Mouse (Mus musculus) midbrain, embryonic 10.5 days (tissue): ENCODE results near the gene Pgpep1l. TPM values are rescaled to one million over a fixed set of nuclear protein-coding genes. Genes with fewer than 3 reads are reported as not detected.

Experiments
- DNase-seq: peaks from one replicate; pipeline ENCODE4 v3.0.0-alpha.2; 2017; ENCODE audit warnings: low spot score
- H3K27ac ChIP-seq: fragments of 300-500 bp; sonication (generic); replicated peaks from 2 replicates; pipeline ENCODE4 v1.5.1; 2016; ENCODE audit warnings: mild to moderate bottlenecking
- H3K27me3 ChIP-seq: fragments of 300-500 bp; sonication (generic); 2 replicates; pipeline ENCODE4 v1.6.1; 2016; ENCODE audit warnings: low read depth, mild to moderate bottlenecking; ENCODE audit not compliant: poor library complexity, severe bottlenecking
- H3K36me3 ChIP-seq: fragments of 300-500 bp; sonication (generic); 2 replicates; pipeline ENCODE4 v1.6.1; 2016; ENCODE audit warnings: mild to moderate bottlenecking, moderate library complexity
- H3K4me1 ChIP-seq: fragments of 300-500 bp; sonication (generic); 2 replicates; pipeline ENCODE4 v1.6.1; 2016
- H3K4me3 ChIP-seq: fragments of 300-500 bp; sonication (generic); 2 replicates; pipeline ENCODE4 v1.5.1; 2016; ENCODE audit warnings: mild to moderate bottlenecking, moderate library complexity
- H3K9me3 ChIP-seq: fragments of 300-500 bp; sonication (generic); replicated peaks from 2 replicates; pipeline ENCODE4 v1.6.1; 2016; ENCODE audit warnings: mild to moderate bottlenecking
- WGBS: fragments of 180-500 bp; shearing (Covaris S2); methylation state at CpG from one replicate; pipeline ENCODE4 v1.1.7; 2016; 5-methylcytosine and 5-hydroxymethylcytosine counted together
- polyA plus RNA-seq: library from polyadenylated mRNA; unstranded; fragments of >200 nt; fragmentation: Nextera tagmentation; extraction: Ambion mirVana; gene quantifications from 2 replicates; pipeline ENCODE4 v1.2.1, GENCODE M21; 2016

Pgpep1l gene
- polyA plus RNA-seq, result not detected in 2 replicates

DNA sequence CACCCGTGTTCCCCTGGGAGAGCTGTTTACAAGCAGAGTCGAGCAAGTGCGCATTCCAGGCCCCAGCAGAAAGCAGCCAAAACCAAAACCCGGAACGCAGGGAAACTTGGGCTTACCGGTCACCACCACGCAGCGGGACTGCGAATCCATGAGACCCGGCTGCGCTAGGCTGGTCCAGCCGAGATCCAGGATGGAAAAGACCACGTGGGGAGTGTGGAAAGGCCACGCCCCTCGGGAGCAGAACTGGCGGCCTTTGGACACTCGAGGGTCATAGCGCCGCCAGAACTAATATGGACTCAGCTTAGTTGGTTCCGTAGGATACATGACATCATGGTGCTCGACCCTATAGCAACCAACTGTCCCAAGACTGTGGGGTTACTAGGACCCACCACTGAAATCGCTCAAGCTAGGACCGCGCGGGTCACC, at the start of gene Pgpep1l:
Gene Pgpep1l (minus strand): TSS at position 206 of the 426 bp plus-strand sequence.
- H3K4me3 ChIP-seq, result peak within 1 kb of the TSS; percentile 48
- H3K4me1 ChIP-seq, result peaks cover 14% of the 10 kb centered on the region
- WGBS, result 7% methylated on average over 25 of the region's 25 CpGs
- H3K27me3 ChIP-seq, result peaks cover 29% of the 10 kb centered on the region
- no peak within 1 kb of the TSS for H3K27ac ChIP-seq
- H3K9me3 ChIP-seq, result no peaks in the 10 kb centered on the region
- no peaks in the 10 kb centered on the region for H3K36me3 ChIP-seq
- peak; percentile 45 for DNase-seq

DNA sequence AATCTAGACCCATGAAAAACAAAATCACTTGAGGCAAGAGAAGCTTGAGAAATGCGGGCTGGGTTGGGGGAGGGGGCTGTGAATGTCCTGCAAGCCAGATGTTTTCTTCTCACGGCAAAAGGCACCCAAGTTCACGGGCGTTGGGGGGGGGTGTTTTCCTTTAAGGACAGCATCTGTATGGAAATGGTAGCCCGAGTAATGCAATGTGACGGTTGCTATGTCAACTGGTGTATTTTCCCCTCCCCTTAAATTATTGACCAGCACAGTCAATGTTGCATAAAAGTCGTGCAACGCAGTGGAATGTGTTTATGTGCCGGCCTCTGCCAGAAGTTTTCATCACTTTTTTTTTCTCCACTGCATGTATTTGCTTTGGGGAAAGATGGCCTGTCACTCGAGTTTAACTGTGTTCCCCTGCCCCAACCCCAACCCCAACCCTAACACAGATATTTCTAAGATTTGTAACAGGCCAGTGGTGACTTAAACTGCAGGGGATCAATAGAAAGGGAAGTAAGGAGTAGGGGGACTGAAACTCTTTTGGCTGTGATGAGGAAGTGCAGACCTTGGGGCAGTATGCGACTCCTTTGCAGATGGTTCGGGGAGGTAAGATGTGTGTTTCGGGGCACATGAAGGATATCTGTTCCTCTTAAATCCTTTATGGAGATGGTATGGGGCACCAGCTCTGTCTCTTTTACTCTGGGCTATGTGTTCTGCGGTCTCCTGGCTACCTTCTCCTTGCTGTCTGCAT, 49.2 kb upstream of the Pgpep1l start:
- H3K9me3 ChIP-seq, result no peaks in the 10 kb centered on the region
- H3K4me1 ChIP-seq, result peaks cover 5% of the 10 kb centered on the region; the same call in 1 of the 2 replicates
- DNase-seq, result no peak
- H3K4me3 ChIP-seq, result no peak overlapping the region
- no peaks in the 10 kb centered on the region for H3K27me3 ChIP-seq
- no peaks in the 10 kb centered on the region for H3K36me3 ChIP-seq
- WGBS, result 85% methylated on average over 14 of the region's 14 CpGs
- no peak overlapping the region for H3K27ac ChIP-seq

DNA sequence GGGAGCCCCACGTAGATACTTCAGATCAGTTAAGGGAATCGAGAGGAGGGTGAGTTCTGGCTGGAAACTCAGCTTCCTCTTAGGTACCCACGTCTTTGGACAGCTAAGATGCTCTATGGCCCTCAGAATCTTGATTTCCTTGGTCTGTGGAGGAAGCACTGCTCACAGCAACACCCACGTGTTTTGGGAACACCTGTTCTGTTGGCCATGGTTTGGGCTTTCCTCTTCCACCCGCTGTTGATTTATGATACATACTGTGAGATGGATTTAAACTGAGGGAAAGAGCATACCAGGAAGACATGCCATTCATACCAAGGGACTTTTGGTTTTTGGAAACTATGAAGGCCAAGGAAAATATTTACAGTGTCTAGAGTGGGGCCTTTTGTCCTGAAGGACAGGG, 48.4 kb upstream of the Pgpep1l start:
- Histone ChIP-seq H3K27ac (no peak overlapping the region), H3K4me3 (no peak overlapping the region), H3K27me3 (no peaks in the 10 kb centered on the region), H3K9me3 (no peaks in the 10 kb centered on the region), H3K4me1 (peaks cover 5% of the 10 kb centered on the region; the same call in 1 of the 2 replicates), H3K36me3 (no peaks in the 10 kb centered on the region)
- DNase-seq, result no peak
- 88% methylated on average over 5 of the region's 5 CpGs for WGBS

DNA sequence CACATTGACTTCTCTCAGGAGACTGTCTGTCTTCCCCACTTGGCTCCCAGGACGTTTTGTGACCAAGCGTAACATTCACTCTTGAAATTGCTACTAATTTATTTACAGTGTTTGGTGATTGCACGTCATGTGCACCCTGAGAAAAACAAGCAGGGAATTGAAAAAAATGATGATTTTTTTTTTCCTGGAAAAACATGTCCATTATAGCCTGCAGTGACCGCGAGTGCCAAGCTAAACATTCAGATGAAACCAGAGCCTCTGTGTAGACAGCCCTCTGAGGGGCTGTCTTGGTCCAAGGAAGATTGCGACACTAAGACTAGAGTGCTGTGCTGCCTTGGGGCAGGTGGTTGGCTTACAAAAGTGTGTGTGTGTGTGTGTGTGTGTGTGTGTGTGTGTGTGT, 47.4 kb upstream of the Pgpep1l start:
- Histone ChIP-seq H3K27ac (no peak overlapping the region), H3K4me3 (no peak overlapping the region), H3K4me1 (peaks cover 5% of the 10 kb centered on the region; the same call in 1 of the 2 replicates), H3K36me3 (no peaks in the 10 kb centered on the region), H3K9me3 (no peaks in the 10 kb centered on the region), H3K27me3 (no peaks in the 10 kb centered on the region)
- no peak for DNase-seq
- 85% methylated on average over 6 of the region's 6 CpGs for WGBS

DNA sequence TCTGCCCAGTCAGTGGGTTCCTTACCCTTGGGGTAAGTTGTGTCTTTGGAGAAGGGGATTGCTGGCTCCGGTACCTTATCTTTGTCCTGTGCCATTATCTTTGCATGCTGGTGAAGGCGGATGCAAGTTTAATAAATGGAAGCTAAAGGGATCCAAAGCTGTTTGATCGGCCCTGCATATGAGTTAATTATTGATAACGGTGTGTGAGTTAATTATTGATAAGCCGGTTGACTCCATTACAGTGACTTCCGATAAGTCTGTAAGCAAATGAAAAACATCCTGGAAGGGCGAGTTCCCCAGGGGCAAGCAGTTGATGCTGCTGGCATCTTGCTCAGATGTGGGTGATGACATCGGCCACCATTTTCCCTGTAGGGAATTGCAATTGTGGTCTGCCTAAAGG, 42.7 kb upstream of the Pgpep1l start:
- Histone ChIP-seq H3K27ac (no peak overlapping the region), H3K9me3 (no peaks in the 10 kb centered on the region), H3K27me3 (no peaks in the 10 kb centered on the region), H3K4me1 (peaks cover 14% of the 10 kb centered on the region; the same call in 1 of the 2 replicates), H3K36me3 (no peaks in the 10 kb centered on the region), H3K4me3 (no peak overlapping the region)
- WGBS, result 95% methylated on average over 8 of the region's 8 CpGs
- DNase-seq, result no peak

DNA sequence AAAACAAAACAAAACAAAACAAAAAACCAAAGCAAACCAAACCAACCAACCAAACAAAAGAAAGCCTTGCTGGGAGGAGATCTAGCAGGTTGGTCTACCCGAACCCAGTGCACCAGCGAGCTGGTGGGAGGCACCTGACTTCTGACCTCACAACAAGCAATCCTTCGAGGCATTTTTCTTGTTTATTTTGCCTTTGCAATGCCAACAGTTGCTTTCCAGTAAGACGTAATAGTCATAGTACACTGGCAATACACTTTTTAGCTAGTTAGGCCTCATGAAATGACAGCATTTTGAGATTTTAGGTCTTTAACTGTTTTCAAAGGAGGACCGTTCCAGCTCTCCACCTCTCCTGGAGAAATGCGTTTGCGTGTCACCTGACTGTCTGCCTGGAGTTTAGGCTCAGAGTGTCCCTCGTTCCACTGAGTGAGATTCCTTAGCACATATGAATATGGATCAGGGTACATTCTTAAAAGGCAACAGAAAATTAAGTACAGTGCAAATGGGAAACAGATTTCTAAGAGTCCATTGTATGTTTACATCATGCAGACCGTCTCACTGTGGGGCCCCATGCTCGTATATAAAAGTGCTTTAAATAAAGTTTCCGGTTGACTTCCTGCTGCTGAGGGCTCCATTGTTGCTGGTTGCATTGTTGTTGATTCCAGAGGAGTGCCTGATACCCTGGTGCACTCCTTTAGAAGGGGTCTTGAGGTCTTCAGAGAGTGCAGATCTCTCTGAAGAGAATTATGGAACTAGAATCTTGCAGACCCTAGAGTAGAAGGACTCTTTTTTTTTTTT, 41.9 kb upstream of the Pgpep1l start:
- Histone ChIP-seq H3K36me3 (no peaks in the 10 kb centered on the region), H3K27ac (no peak overlapping the region), H3K9me3 (no peaks in the 10 kb centered on the region), H3K4me3 (no peak overlapping the region), H3K27me3 (no peaks in the 10 kb centered on the region), H3K4me1 (peaks cover 14% of the 10 kb centered on the region; the same call in 1 of the 2 replicates)
- DNase-seq, result no peak
- WGBS, result 69% methylated on average over 11 of the region's 11 CpGs

DNA sequence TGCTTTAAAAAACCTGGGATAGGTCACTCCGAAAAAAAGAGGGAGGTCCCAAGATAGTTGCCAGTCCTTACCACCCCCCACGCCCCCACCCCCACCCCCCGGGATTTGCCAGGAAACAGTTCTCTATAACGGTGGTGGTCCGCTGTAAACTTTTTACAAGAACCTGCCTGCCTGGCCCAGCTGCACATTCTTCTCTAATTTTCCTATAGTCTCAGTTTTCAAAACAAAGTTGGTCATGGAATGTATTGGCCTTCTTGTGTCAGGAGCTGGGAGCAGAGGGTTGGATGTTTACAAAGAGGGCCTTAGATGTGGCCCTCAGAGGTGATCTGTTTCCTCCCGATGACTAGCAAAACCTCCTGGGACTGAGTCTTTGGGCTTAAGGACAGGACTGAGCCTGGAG, 39.7 kb upstream of the Pgpep1l start:
- Histone ChIP-seq H3K36me3 (no peaks in the 10 kb centered on the region), H3K4me1 (peaks cover 14% of the 10 kb centered on the region; the same call in 1 of the 2 replicates), H3K27me3 (no peaks in the 10 kb centered on the region), H3K4me3 (no peak overlapping the region), H3K27ac (no peak overlapping the region), H3K9me3 (no peaks in the 10 kb centered on the region)
- WGBS, result 70% methylated on average over 6 of the region's 6 CpGs
- no peak for DNase-seq

DNA sequence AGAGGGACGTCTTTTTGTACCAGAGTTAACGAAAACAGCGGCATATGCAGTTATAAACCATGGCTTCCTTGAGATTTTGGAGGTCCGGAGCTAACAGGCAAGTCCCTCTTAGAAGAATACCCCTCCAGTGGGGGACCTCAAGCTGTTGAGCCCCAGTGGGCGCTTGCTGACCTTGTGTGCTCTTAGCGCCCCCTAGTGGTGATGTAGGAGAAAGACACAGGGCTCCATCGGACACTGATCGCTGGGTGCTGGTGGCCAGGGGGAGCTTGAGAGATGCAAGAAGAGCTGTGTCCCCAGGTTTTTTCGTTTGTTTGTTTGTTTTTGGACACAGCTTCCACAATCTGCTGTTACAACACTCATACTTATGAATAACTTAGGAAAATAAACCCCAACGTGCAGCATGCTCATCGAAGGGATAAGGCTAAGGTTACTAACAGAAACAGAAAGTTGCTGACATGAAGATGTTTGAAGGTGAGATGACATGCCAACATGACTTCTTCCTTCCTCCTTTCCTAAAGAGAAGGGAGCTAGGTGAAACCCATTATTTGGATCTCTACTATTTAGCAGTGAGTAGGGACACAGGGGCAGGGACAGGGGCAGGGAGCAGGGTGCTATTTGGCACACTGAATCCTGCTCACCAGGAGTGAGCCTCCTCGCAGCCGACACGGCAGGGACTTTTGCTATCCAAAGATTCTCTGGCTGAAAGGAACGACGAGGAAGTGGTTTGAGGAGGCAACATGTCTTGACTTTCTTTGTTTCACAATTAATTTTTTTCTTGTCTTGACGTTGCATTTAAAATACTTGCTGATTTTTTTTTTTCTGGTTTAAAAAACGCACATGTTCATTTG, 38.8 kb upstream of the Pgpep1l start:
- H3K27ac ChIP-seq, result no peak overlapping the region
- peaks cover 14% of the 10 kb centered on the region; the same call in 1 of the 2 replicates for H3K4me1 ChIP-seq
- no peaks in the 10 kb centered on the region for H3K9me3 ChIP-seq
- no peak overlapping the region for H3K4me3 ChIP-seq
- H3K36me3 ChIP-seq, result no peaks in the 10 kb centered on the region
- peak; percentile 73 for DNase-seq
- 33% methylated on average over 18 of the region's 18 CpGs for WGBS
- H3K27me3 ChIP-seq, result no peaks in the 10 kb centered on the region

DNA sequence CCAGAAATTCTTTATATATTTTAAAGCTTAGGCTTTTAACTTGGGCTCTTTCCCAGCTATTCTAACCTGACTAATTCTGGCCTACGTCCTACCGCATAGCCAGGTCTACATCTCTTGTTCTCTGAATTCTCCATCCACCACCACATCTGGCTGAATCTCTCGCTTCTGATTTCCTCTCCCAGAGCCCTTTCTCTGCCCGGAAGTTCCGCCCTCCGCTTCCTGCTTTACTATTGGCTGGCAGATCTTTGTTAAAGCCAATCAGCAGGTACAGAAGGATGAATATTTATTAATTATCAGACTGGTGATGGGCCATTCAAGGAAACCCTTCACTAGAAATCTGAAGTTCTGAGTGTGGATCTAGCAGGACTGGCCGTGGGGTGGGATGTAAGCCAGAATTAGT, 37.1 kb upstream of the Pgpep1l start:
- no peaks in the 10 kb centered on the region for H3K27me3 ChIP-seq
- no peak overlapping the region for H3K27ac ChIP-seq
- peaks cover 12% of the 10 kb centered on the region; the same call in 1 of the 2 replicates for H3K4me1 ChIP-seq
- H3K36me3 ChIP-seq, result no peaks in the 10 kb centered on the region
- 81% methylated on average over 7 of the region's 7 CpGs for WGBS
- H3K9me3 ChIP-seq, result no peaks in the 10 kb centered on the region
- peak; percentile 26 for DNase-seq
- no peak overlapping the region for H3K4me3 ChIP-seq

DNA sequence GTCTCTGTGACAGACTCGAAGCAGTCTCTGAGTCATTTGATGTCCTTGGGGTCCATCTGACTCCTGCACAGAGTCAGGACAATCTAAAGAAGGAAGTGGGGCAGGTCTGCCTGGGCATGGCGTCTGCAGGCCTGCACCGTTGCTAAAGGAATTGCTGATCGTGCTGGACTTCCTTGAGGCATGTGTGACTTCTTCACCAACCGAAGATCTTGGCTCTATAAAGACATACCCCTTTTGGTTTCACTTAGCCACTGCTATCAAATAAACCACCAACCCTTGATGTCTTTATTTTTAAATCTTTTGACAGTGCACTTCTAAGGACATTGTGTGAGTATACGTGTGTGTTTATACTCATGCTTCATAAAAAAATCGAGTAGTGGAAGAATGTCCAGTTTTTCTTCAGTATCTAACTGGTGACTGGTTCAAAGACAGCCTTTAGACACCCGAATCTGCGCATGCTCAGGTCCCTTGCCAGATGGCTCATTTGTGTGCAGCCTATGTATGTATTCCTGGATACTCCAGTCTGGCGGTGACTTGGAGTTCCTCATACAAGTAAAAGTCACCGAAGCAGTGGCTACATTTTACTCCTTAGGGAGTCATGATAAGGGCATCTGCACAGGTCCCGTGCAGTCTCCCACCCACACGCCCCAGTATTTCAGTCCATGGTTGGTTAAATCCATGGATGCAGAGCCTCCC, 34.5 kb upstream of the Pgpep1l start:
- Histone ChIP-seq H3K9me3 (no peaks in the 10 kb centered on the region), H3K4me1 (peaks cover 8% of the 10 kb centered on the region; the same call in 1 of the 2 replicates), H3K27me3 (no peaks in the 10 kb centered on the region), H3K36me3 (no peaks in the 10 kb centered on the region), H3K4me3 (no peak overlapping the region), H3K27ac (no peak overlapping the region)
- WGBS, result 92% methylated on average over 13 of the region's 13 CpGs
- no peak for DNase-seq

DNA sequence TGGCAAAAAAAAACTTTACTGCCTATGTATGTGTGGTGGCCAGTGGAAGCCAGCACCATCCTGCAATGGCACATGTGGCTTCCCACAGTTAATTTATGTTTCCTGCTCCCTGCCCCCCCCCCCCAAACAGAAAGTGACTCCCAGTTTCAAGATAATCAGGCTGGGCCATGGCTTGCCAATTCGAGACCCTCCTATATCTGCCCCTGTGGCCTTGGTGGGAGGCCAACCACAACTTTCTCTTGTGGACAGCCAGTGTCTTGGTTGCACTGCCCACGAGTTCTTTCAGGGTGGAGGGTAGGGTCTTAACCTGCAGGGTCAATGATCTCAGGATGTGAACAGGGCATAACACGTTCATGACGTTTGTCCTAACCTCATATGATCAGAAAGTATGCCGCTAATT, 32.5 kb upstream of the Pgpep1l start:
- Histone ChIP-seq H3K36me3 (no peaks in the 10 kb centered on the region), H3K27me3 (no peaks in the 10 kb centered on the region), H3K9me3 (no peaks in the 10 kb centered on the region), H3K4me3 (no peak overlapping the region), H3K4me1 (no peaks in the 10 kb centered on the region), H3K27ac (no peak overlapping the region)
- 90% methylated on average over 5 of the region's 5 CpGs for WGBS
- no peak for DNase-seq
